Mouse (Mus musculus) spleen, adult 18-20 months (tissue): ENCODE results near the gene Olfr710.
"Not testable (repeated sequence)": the region's sequence is repeated elsewhere in the genome, so short reads cannot be mapped to it uniquely, and the experiment has no call there.

ENCODE experiments used
- DNase-seq, 2 experiments: peaks; one replicate each; pipeline ENCODE4 v3.0.0; 2022; ENCODE audit warnings: mixed read lengths in 2 of 2

The Olfr710 gene

DNA sequence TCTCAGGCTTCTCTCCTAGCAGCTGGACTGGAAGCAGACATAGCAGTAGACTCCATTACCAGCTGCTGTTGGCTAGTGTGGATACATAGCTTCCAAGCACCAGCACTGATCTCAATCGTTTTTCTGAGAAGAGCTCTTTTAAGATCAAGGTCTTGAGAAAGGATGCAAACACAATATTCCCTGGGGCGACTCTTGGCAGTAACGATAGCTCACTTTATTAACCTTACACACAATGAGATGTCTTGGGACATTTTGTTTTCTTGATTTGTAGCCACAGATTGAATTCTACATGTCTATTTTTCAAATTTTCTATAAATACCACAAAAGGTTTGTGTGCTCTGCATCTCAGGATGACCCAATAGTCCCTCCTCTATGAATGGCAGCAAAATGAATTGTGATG lies at the start of gene Olfr710:
TSS of gene Olfr710 (minus strand) at position 101 of the 400 bp plus-strand sequence.
- no peak for DNase-seq

DNA sequence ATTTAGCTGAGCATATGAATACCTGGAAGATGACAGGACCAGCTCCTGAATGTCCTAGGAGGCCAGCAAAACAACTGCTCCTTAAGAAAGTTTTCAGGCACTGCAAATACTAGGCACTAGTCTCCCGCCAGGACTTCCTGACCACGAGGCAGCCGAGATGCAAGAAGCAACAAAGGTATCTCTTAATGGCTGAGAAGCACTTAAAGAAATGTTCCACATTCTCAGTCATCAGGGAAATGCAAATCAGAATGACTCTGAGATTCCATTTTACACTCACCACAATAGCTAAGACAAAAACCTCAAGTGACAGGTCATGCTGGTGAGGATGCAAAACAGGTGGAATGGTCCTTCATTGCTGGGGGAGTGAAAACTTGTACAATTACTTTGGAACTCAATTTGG lies 37.1 kb upstream of the Olfr710 start:
- no peak for DNase-seq

DNA sequence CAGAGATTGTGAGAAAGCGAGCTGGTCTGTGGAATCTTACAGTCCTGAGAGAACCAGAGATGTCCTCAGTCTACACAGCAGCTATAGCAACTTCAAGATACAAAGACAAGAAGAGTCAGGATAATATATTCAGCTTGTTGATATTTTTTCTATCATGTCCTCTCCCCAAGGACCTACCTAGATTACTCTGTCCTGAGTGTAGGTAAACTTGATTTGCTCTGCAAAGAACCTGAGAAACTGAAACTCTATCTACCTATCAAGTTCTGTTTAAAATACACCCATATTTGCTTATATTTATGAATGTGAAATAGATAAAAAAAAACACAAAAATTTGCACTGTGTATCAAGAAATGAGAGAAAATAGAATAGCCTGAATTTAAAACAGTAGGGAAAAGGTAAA lies 27.2 kb upstream of the Olfr710 start, which contains the start of gene Olfr711:
TSS of gene Olfr711 (minus strand) at position 101 of the 400 bp plus-strand sequence.
- DNase-seq = no peak

DNA sequence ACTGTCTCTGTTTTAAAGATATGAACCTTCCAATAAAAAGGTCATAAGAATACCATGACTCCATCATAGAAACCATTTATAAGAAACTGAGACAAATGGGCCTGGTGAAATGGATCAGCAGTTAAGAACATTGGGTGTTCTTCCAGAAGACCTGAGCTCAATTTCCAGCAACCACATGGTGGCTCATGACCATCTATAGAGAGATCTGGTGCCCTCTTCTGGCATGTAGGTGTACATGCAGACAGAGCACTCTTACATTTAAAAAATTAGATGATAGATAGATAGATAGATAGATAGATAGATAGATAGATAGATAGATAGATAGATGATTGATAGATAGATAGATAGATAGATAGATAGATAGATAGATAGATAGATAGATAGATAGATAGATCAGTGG lies 19.4 kb upstream of the Olfr710 start:
- DNase-seq = not testable (repeated sequence)

DNA sequence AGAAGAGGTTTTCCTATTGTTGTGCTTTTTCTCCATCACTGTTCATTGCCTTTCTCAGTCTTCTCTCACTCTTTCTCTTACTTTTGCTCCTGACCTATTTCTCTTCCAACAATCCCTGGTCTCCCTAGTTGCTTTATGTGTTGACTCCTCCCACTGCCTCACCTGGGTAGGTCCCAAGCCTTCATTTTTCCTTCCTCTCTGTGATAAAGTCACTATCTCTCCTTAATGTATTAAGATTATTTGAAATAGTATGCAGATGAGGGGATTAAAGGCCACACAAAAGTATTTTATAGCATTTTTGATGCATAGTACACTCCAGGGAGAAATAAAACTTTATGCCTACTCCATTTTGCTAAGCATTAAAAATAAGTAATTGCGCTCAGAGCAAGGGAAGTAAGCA lies 15.7 kb upstream of the Olfr710 start, which contains the start of gene Olfr6:
TSS of gene Olfr6 (minus strand) at position 101 of the 400 bp plus-strand sequence.
- no peak for DNase-seq

- DNase-seq = no peak
Measured at GRCm38 (mm10) chr7:106932119-106932518, 16.0 kb downstream of the Olfr710 start, which contains the start of gene Olfr709-ps1. Gene Olfr709-ps1 (minus strand): TSS chr7:106932219.

DNA sequence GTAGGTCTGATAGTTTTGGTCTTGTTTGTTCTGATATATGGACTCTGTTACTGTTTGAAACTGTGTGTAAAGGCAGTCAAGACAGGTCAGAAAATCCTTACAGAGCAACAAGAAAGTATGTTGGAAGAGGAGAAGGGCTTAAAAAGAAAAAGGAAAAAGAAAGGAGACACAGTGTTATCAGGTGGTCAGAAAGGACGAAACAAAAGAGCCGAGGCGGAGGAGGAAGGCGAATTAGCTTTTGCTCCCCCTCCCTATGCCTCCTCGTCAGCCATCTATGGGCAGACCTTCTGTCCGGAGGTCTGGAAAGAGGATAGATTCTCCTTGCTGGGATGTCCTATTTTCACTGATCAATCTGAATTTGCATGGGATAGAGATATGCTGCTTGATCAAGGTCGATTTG lies 27.2 kb downstream of the Olfr710 start:
- DNase-seq = not testable (repeated sequence)

GRCm38 (mm10) chr7:106907676-106908075 lies 40.4 kb downstream of the Olfr710 start, which contains the start of gene Olfr1532-ps1:
Gene Olfr1532-ps1 (plus strand): TSS chr7:106908001.
- no peak for DNase-seq

- DNase-seq = not testable (repeated sequence)
Measured at GRCm38 (mm10) chr7:106901141-106901540, 47.0 kb downstream of the Olfr710 start, which contains the start of gene Olfr707. Gene Olfr707 (minus strand): TSS chr7:106901241.
